ENCODE assay signal across 8 mouse cellular contexts in the genomic region with DNA sequence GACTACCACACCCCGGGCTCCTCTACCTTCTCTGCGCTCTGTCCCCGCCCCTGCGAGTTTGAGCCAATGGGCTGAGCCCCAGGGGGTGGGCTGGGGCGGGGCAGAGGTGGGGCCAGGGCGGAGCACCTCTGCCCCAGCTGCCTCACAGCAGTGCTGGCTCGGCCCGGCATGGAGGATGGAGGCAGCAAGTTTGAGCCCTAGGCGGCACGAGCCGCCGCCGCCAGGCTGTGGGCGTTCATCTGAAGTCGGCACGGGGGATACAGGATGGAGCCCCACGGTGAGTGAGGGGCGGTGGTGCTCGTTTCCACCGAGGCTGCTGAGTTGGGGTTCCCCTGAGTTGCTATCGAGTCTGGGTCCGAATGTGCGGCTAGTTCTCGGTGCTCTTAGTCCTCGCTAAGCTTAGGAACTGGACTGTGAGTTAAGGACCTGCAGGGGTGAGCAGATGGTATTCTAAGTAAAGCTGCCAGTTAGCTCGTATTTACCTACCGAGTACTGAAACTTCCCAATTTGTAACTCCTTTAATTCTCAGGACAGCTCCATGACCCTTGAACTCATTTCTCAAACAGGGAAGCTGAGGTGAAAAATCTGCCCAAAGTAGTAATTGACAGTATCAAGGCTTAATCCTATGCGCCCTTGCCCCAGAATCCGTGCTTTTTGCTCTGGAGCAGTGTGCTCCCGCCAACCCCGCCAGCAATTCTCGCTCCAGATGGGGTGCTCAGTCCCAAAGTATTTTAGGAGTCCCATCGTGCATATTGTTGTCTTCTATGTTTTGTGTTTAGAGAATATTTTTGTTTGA. TPM values are rescaled to one million over a fixed set of nuclear protein-coding genes. Genes with fewer than 3 reads are reported as not detected.
A peak's percentile ranks its signal among the peaks of the same experiment; 100 is the strongest.
DNase-seq lines count a peak whose midpoint lies in the region; ATAC-seq and TF ChIP-seq lines count a peak whose summit lies in the region.

No protein-coding gene starts in this region.

- CTCF ChIA-PET in Patski (lab: Charles Lee): interaction anchor here (0.7 to 3.3 kb wide), 9 partner anchors 11 to 199 kb away, joined by 3 to 12 read pairs (median 5); no protein-coding TSS in a partner anchor

- no peak for TF ChIP-seq CTCF in Patski (IDR thresholded peaks at IDR 0.05)

- H3K36me3 ChIP-seq in hindbrain, embryonic 11.5 days (ENCODE audit: control insufficient read depth, insufficient read depth, low read length): no peaks in the 10 kb centered on the region

- no peaks in the 10 kb centered on the region for H3K27me3 ChIP-seq in Patski
- peaks cover 2% of the 10 kb centered on the region; the same call in 1 of the 2 replicates for H3K27me3 ChIP-seq in hindbrain, embryonic 11.5 days (ENCODE audit: control insufficient read depth, insufficient read depth, low read length)

- peak overlapping the region; percentile 79 for H3K4me2 ChIP-seq in hindbrain, embryonic 11.5 days (replicated peaks; ENCODE audit: low read depth, low read length)

- under 1% methylated on average over 33 of the region's 33 CpGs for WGBS in hindbrain, embryonic 11.5 days

- peak; percentile 99 for ATAC-seq in Patski
- ATAC-seq in hindbrain, embryonic 11.5 days (ENCODE audit: low FRiP score): peak; percentile 100

- H3K27ac ChIP-seq in hindbrain, embryonic 11.5 days (ENCODE audit: low read depth, low read length): no peak overlapping the region

- H3K9me3 ChIP-seq in hindbrain, embryonic 11.5 days (ENCODE audit: control insufficient read depth, low read length): no peaks in the 10 kb centered on the region

- peak overlapping the region; percentile 54 for H3K4me3 ChIP-seq in hindbrain, embryonic 11.5 days (ENCODE audit: low read depth, low read length)

- H3K4me1 ChIP-seq in hindbrain, embryonic 11.5 days (replicated peaks; ENCODE audit: control insufficient read depth, insufficient read depth, low read length): no peaks in the 10 kb centered on the region

- POLR2A ChIA-PET in Patski (lab: Charles Lee): interaction anchor here (0.8 to 2.3 kb wide), 6 partner anchors 11 to 152 kb away, joined by 3 to 7 read pairs (median 3); no protein-coding TSS in a partner anchor

- no peak for DNase-seq in Patski (ENCODE audit: low read depth, low spot score)
- peak; percentile 84 to 92 for DNase-seq in cerebellum, postnatal 10 days
- peak; percentile 61 to 78 for DNase-seq in frontal cortex, postnatal 10 days (ENCODE audit: low spot score in 2 of 2)
- peak; percentile 88 for DNase-seq in hindbrain, embryonic 11.5 days (ENCODE audit: low spot score)
- DNase-seq in layer of hippocampus, postnatal 25 days (ENCODE audit: extremely low spot score in 1 of 2, low spot score in 1 of 2): peak; percentile 57
- peak; percentile 92 for DNase-seq in lung, postnatal 14 days
- peak; percentile 49 for DNase-seq in retina, adult 2 months (ENCODE audit: low read depth, low spot score)
- DNase-seq in thymus, postnatal 25 days: peak; percentile 86

- peak overlapping the region; percentile 52 for H3K9ac ChIP-seq in hindbrain, embryonic 11.5 days (ENCODE audit: low read depth, low read length)

- in situ Hi-C loops in Patski (cut with MboI; ENCODE audit: low pct_unique_long_range_greater_than_20kb): no loop called here

RNA-seq across cellular contexts. Expression of gene Arhgap29, which starts 15.5 kb away (rescaled TPM):
- 129 TPM for polyA plus RNA-seq in Patski (2021)
- polyA plus RNA-seq in hindbrain, embryonic 11.5 days (2014; fragmentation: Nextera tagmentation; extraction: Ambion mirVana): 36.1 and 38.8 TPM in 2 replicates
- 10 to 100 TPM; 15.9 to 18.4 TPM for total RNA-seq in layer of hippocampus, postnatal 25 days (2021)
